Mouse (Mus musculus): ENCODE data around the gene Zfp710.

DNA sequence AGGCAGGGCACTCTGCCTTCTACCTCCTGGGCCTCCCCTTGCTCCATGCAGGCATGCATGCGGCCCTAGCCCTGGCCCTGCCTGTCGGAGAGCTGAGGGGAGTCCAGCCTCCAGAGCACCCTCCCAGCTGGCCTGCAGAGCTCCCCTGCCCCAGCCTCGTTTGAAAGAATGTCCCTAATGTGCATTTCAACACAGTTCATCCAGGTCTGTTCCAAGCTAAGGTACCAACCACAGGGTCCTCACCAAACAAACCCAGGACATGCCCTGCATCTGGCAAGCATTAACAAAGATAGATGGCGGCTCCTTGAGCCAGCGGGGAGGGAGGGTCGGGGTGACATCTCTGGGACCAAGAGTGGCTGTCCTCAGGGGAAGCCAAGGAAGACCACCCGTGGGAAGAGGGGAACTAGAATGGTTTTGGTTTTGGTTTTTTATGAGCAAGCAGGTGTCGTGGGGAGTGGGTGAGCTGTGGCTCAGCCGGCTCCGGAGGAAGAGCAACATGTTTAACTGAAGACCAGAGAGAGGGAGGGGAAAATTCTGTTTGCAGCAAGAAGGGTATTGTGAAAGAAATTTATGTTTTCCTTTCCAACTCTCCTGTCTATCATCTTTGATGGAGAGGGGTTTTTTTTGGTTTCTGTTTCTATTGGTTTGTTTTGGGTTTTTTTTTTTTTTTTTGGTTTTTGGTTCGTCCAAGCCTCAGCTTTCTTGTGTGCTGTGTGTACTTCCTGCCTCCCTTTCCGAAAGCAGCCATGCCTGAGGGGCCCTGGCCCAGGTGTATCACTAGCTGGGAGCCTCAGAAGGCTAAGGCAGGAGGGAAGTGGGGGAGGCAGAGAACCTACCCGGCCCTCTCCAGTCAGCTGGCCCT lies 66.6 kb downstream of the Zfp710 start:
- TF ChIP-seq CTCF (IDR thresholded peaks at IDR 0.05; ENCODE audit: extremely low read depth, insufficient read depth, insufficient read length, insufficient replicate concordance) (no peak), POLR2A (IDR thresholded peaks at IDR 0.05; ENCODE audit: low read depth, low read length) (no peak)
